Mouse (Mus musculus) midbrain, embryonic 13.5 days (tissue): ENCODE data around the gene Gm3667. TPM values are rescaled to one million over a fixed set of nuclear protein-coding genes. Genes with fewer than 3 reads are reported as not detected.
A peak's percentile ranks its signal among the peaks of the same experiment; 100 is the strongest.
"Not testable (repeated sequence)": the region's sequence is repeated elsewhere in the genome, so short reads cannot be mapped to it uniquely, and the experiment has no call there.

Experiments
- ATAC-seq: fragments of 200-750 bp; cut with Nextera tagmentation; 2 replicates; pipeline ENCODE4 v1.8.0; 2017; ENCODE audit warnings: mild to moderate bottlenecking, moderate TSS enrichment, moderate library complexity
- H3K27ac ChIP-seq: fragments of 300-500 bp; sonication (generic); 2 replicates; pipeline ENCODE4 v1.5.1; 2015; ENCODE audit warnings: inconsistent platforms, mild to moderate bottlenecking, moderate library complexity
- H3K27me3 ChIP-seq: fragments of 300-500 bp; sonication (generic); 2 replicates; pipeline ENCODE4 v1.6.1; 2015; ENCODE audit warnings: mild to moderate bottlenecking, inconsistent platforms
- H3K36me3 ChIP-seq: fragments of 300-500 bp; sonication (generic); 2 replicates; pipeline ENCODE4 v1.6.1; 2015; ENCODE audit warnings: mild to moderate bottlenecking, inconsistent platforms
- H3K4me1 ChIP-seq: fragments of 300-500 bp; sonication (generic); replicated peaks from 2 replicates; pipeline ENCODE4 v1.6.1; 2015; ENCODE audit warnings: inconsistent platforms
- H3K4me2 ChIP-seq: fragments of 300-500 bp; sonication (generic); replicated peaks from 2 replicates; pipeline ENCODE4 v1.6.1; 2015; ENCODE audit warnings: moderate library complexity, mild to moderate bottlenecking, inconsistent platforms
- H3K4me3 ChIP-seq: fragments of 300-500 bp; sonication (generic); replicated peaks from 2 replicates; pipeline ENCODE4 v1.5.1; 2015; ENCODE audit warnings: mild to moderate bottlenecking, inconsistent platforms
- H3K9ac ChIP-seq: fragments of 300-500 bp; sonication (generic); replicated peaks from 2 replicates; pipeline ENCODE4 v1.6.1; 2015; ENCODE audit warnings: mild to moderate bottlenecking, inconsistent platforms
- H3K9me3 ChIP-seq: fragments of 300-500 bp; sonication (generic); 2 replicates; pipeline ENCODE4 v1.6.1; 2016; ENCODE audit warnings: mild to moderate bottlenecking, inconsistent platforms
- WGBS: fragments of 180-500 bp; shearing (Covaris S2); methylation state at CpG from one replicate; pipeline ENCODE4 v1.1.7; 2015; 5-methylcytosine and 5-hydroxymethylcytosine counted together
- polyA plus RNA-seq: library from polyadenylated mRNA; unstranded; fragments of >200 nt; fragmentation: Nextera tagmentation; extraction: Ambion mirVana; gene quantifications from 2 replicates; pipeline ENCODE4 v1.2.1, GENCODE M21; 2015

The Gm3667 gene
- polyA plus RNA-seq = 5.1 and 5.7 TPM in 2 replicates

DNA sequence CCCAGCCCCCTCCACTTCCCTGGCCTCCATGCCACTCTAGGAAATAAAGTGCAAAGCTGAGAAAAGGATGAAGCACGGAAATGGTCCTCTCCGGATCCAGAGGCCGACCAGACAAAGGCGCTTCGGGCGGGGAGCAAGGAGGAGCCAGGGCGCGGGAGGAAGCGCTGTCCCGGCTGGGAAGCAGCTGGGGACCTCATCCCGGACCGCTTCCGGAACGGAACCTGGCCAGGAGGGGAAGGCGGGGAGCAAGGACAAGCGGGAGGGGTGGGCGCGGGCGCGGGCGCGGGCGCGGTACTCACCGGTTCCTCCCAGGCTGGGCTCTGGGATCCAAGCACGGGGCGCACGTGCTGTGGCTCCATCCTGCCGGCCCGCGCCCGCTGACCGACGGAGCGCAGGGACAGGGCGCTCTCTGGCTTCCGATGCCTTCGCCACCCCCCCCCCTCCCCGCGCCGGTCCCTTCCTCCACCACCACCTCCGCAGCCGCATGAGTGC, at the start of gene Gm3667:
TSS of gene Gm3667 (minus strand) at position 442 of the 492 bp plus-strand sequence.
- not testable (repeated sequence) for ATAC-seq, H3K36me3 ChIP-seq, H3K27me3 ChIP-seq, H3K9me3 ChIP-seq, H3K27ac ChIP-seq, H3K4me1 ChIP-seq
- Histone ChIP-seq H3K4me2 (peak within 1 kb of the TSS; percentile 57), H3K9ac (peak within 1 kb of the TSS; percentile 58), H3K4me3 (peak within 1 kb of the TSS; percentile 46)
- WGBS = under 1% methylated on average over 19 of the region's 43 CpGs

DNA sequence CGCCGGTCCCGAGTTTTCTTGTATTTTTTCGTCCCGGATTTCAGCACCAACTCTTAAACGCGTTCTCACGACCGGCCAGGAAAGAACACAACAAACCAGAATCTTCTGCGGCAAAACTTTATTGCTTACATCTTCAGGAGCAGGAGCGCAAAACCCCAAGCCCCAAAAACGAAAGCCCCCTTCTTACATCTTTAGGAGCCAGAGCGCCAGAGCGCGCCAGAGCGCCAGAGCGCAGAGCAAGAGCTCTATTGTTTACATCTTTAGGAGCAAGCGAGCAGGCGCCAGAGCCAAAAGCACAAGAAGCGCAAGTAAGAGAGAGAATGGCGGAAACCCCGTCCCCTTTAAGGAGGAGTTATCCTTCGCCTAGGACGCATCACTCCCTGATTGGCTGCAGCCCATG, 10.1 kb upstream of the Gm3667 start:
- WGBS = 92% methylated on average over 20 of the region's 24 CpGs
- not testable (repeated sequence) for H3K4me3 ChIP-seq, ATAC-seq

GRCm38 (mm10) chr14:6888811-6889210, 951 bp downstream of the Gm3667 start:
- H3K9me3 ChIP-seq, H3K36me3 ChIP-seq, H3K27me3 ChIP-seq, H3K9ac ChIP-seq, H3K27ac ChIP-seq, ATAC-seq, H3K4me1 ChIP-seq: not testable (repeated sequence)
- H3K4me3 ChIP-seq = peak overlapping the region; percentile 46
- peak overlapping the region; percentile 57 for H3K4me2 ChIP-seq
- WGBS = 7% methylated on average over 5 of the region's 5 CpGs

More for the DNA sequence above, 10.1 kb upstream of the Gm3667 start:
- H3K4me1 ChIP-seq, H3K9ac ChIP-seq, H3K27me3 ChIP-seq, H3K9me3 ChIP-seq, H3K36me3 ChIP-seq, H3K27ac ChIP-seq, H3K4me2 ChIP-seq: not testable (repeated sequence)

DNA sequence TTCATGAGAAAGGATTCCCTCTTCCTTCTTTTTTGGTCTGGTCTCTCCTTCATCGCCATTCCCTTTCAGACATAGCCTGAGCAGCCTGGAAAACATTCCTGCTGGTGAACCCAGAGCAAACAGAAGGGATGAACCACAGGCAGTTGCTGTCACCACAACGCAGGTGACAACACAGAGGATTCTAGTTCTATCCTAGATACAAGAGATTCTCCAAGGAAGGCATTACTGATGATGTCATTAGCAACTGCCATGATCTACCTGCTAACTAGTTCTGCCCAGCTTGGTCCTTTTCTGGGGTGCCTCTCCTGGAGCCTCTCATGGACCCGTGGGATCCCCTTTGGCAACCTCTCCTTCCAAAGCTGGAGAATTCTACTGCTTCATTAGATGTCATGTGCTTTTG, 49.6 kb downstream of the Gm3667 start, which contains the start of gene Gm3642:
TSS of gene Gm3642 (minus strand) at position 101 of the 400 bp plus-strand sequence.
- H3K9me3 ChIP-seq = not testable (repeated sequence)

GRCm38 (mm10) chr14:6823297-6823696, 66.5 kb downstream of the Gm3667 start:
- not testable (repeated sequence) for H3K36me3 ChIP-seq, ATAC-seq, H3K9me3 ChIP-seq, H3K9ac ChIP-seq, H3K27me3 ChIP-seq, H3K4me3 ChIP-seq, H3K27ac ChIP-seq, H3K4me2 ChIP-seq, H3K4me1 ChIP-seq
- 91% methylated on average over 3 of the region's 3 CpGs for WGBS

More for the DNA sequence above, 49.6 kb downstream of the Gm3667 start, which contains the start of gene Gm3642:
- H3K36me3 ChIP-seq, ATAC-seq, H3K9ac ChIP-seq, H3K27me3 ChIP-seq, H3K27ac ChIP-seq, H3K4me3 ChIP-seq, H3K4me1 ChIP-seq, H3K4me2 ChIP-seq: not testable (repeated sequence)
- no CpG with 5 or more reads among the region's 3 CpGs for WGBS

Other genes with a start within 250 kb of the Gm3667 start
- not detected in 2 replicates for gene Gm10251, start 205.8 kb downstream of the Gm3667 start, polyA plus RNA-seq
- gene Gm8050, start 169.7 kb downstream of the Gm3667 start, polyA plus RNA-seq = not detected in 2 replicates
- gene Gm3636, start 147.6 kb downstream of the Gm3667 start, polyA plus RNA-seq = 12.7 and 16.0 TPM in 2 replicates
- not detected in 2 replicates for gene Gm8362, start 115.6 kb downstream of the Gm3667 start, polyA plus RNA-seq
- not detected in 2 replicates for gene Gm3642, start 49.7 kb downstream of the Gm3667 start, polyA plus RNA-seq
- not detected in 2 replicates for gene Gm6356, start 83.9 kb upstream of the Gm3667 start, polyA plus RNA-seq
- 2.6 and 2.8 TPM in 2 replicates for gene Gm10406, start 137.5 kb upstream of the Gm3667 start, polyA plus RNA-seq
- not detected in 2 replicates for gene Gm3685, start 155.0 kb upstream of the Gm3667 start, polyA plus RNA-seq
- 4.8 and 5.3 TPM in 2 replicates for gene Gm3696, start 210.7 kb upstream of the Gm3667 start, polyA plus RNA-seq
- gene Gm6676, start 235.4 kb upstream of the Gm3667 start, polyA plus RNA-seq = not detected in 2 replicates